Mouse (Mus musculus) MEL (cell line): ENCODE results near the gene Ccdc182. TPM values are rescaled to one million over a fixed set of nuclear protein-coding genes. Genes with fewer than 3 reads are reported as not detected.

Experiments
- DNase-seq: peaks from one replicate; pipeline ENCODE4 v3.0.0; 2011; ENCODE audit warnings: low read depth, low spot score
- H3K27ac ChIP-seq: 2 replicates; pipeline ENCODE4 v1.5.1; 2012; ENCODE audit warnings: low read depth, mild to moderate bottlenecking, control low read depth, low read length, moderate library complexity; ENCODE audit not compliant: control insufficient read depth
- H3K27me3 ChIP-seq, 2 experiments: fragments of 150-350 bp in 1 of 2; sonication (generic) in 1 of 2; 2 replicates each; pipeline ENCODE4 v1.6.1; 2012; ENCODE audit warnings: low read length in 2 of 2, mild to moderate bottlenecking in 2 of 2, improper control_type of control experiment in 1 of 2, moderate library complexity in 1 of 2; ENCODE audit not compliant: insufficient read depth in 2 of 2, control insufficient read depth in 1 of 2
- H3K36me3 ChIP-seq, 2 experiments: 2 replicates each; pipeline ENCODE4 v1.6.1; 2012 to 2014; ENCODE audit warnings: low read length in 2 of 2, improper control_type of control experiment in 1 of 2, inconsistent platforms in 1 of 2, mild to moderate bottlenecking in 1 of 2; ENCODE audit not compliant: insufficient read depth in 2 of 2, control insufficient read depth in 1 of 2
- H3K4me1 ChIP-seq, 2 experiments: fragments of 150-350 bp in 1 of 2; sonication (generic) in 1 of 2; 2 replicates each; pipeline ENCODE4 v1.6.1; 2012; ENCODE audit warnings: low read length in 2 of 2, improper control_type of control experiment in 1 of 2, mild to moderate bottlenecking in 1 of 2; ENCODE audit not compliant: insufficient read depth in 2 of 2, control insufficient read depth in 1 of 2
- H3K4me3 ChIP-seq, 2 experiments: fragments of 150-350 bp in 1 of 2; sonication (generic) in 1 of 2; 2 replicates each; pipeline ENCODE4 v1.5.1; 2012; ENCODE audit warnings: low read depth in 2 of 2, low read length in 2 of 2, mild to moderate bottlenecking in 2 of 2, moderate library complexity in 2 of 2, control low read depth in 1 of 2, improper control_type of control experiment in 1 of 2; ENCODE audit not compliant: control insufficient read depth in 1 of 2, insufficient read depth in 1 of 2
- H3K79me2 ChIP-seq: 2 replicates; pipeline ENCODE4 v1.6.1; 2012; ENCODE audit warnings: mild to moderate bottlenecking, low read length, moderate library complexity; ENCODE audit not compliant: control insufficient read depth, poor library complexity, insufficient read depth
- H3K9ac ChIP-seq: 2 replicates; pipeline ENCODE4 v1.6.1; 2012; ENCODE audit warnings: low read depth, mild to moderate bottlenecking, control low read depth, low read length, moderate library complexity; ENCODE audit not compliant: control insufficient read depth, poor library complexity, severe bottlenecking
- H3K9me3 ChIP-seq: fragments of 150-350 bp; sonication (generic); replicated peaks from 2 replicates; pipeline ENCODE4 v1.6.1; 2012; ENCODE audit warnings: mild to moderate bottlenecking, low read length, improper control_type of control experiment, moderate library complexity; ENCODE audit not compliant: insufficient read depth
- BHLHE40 ChIP-seq: IDR thresholded peaks from 2 replicates; pipeline ENCODE4 v1.6.1; 2012; ENCODE audit warnings: low read depth, mild to moderate bottlenecking, inconsistent platforms, low read length, improper control_type of control experiment, borderline replicate concordance
- CTCF ChIP-seq, 3 experiments: IDR thresholded peaks in 2 of 3; conservative IDR thresholded peaks in 1 of 3; 2 replicates each; pipeline ENCODE4 v1.5.1; 2011 to 2012; ENCODE audit warnings: low read length in 3 of 3, low read depth in 2 of 3, mild to moderate bottlenecking in 2 of 3, improper control_type of control experiment in 1 of 3, inconsistent platforms in 1 of 3, mixed read lengths in 1 of 3, moderate library complexity in 1 of 3; ENCODE audit not compliant: control insufficient read depth in 1 of 3, insufficient read depth in 1 of 3, poor library complexity in 1 of 3, severe bottlenecking in 1 of 3
- E2F4 ChIP-seq: IDR thresholded peaks from 2 replicates; pipeline ENCODE4 v1.6.1; 2011; ENCODE audit warnings: low read depth, low read length, improper control_type of control experiment, borderline replicate concordance
- EP300 ChIP-seq, 2 experiments: IDR thresholded peaks; 2 replicates each; pipeline ENCODE4 v1.6.1; 2011; ENCODE audit warnings: improper control_type of control experiment in 2 of 2, low read length in 2 of 2, low read depth in 1 of 2, mild to moderate bottlenecking in 1 of 2
- GABPA ChIP-seq: IDR thresholded peaks from 2 replicates; pipeline ENCODE4 v1.6.1; 2012; ENCODE audit warnings: low read depth, mild to moderate bottlenecking, inconsistent platforms, low read length, improper control_type of control experiment, moderate library complexity
- GATA1 ChIP-seq: IDR thresholded peaks from 2 replicates; pipeline ENCODE4 v1.6.1; 2011; ENCODE audit warnings: low read depth, low read length, improper control_type of control experiment
- JUND ChIP-seq: IDR thresholded peaks from 2 replicates; pipeline ENCODE4 v1.6.1; 2011; ENCODE audit warnings: low read depth, mild to moderate bottlenecking, improper control_type of control experiment, low read length
- KAT2A ChIP-seq: conservative IDR thresholded peaks from 2 replicates; pipeline ENCODE4 v1.6.1; 2012; ENCODE audit warnings: low read depth, low read length, improper control_type of control experiment, inconsistent platforms
- MAFK ChIP-seq: IDR thresholded peaks from 2 replicates; pipeline ENCODE4 v1.6.1; 2011; ENCODE audit warnings: low read depth, mild to moderate bottlenecking, low read length, improper control_type of control experiment, borderline replicate concordance
- MAZ ChIP-seq: IDR thresholded peaks from 2 replicates; pipeline ENCODE4 v1.6.1; 2012; ENCODE audit warnings: low read depth, mild to moderate bottlenecking, inconsistent platforms, low read length, improper control_type of control experiment
- MEF2A ChIP-seq: IDR thresholded peaks from 2 replicates; pipeline ENCODE4 v1.6.1; 2014; ENCODE audit warnings: low read depth, mild to moderate bottlenecking, inconsistent platforms, low read length, improper control_type of control experiment; ENCODE audit not compliant: poor library complexity, insufficient replicate concordance, severe bottlenecking; ENCODE audit errors: extremely low read depth
- MYB ChIP-seq: IDR thresholded peaks from 2 replicates; pipeline ENCODE4 v1.6.1; 2011; ENCODE audit warnings: mild to moderate bottlenecking, low read depth, low read length, improper control_type of control experiment
- MYC ChIP-seq: IDR thresholded peaks from 2 replicates; pipeline ENCODE4 v1.6.1; 2011; ENCODE audit warnings: low read depth, mild to moderate bottlenecking, low read length, improper control_type of control experiment, moderate library complexity
- POLR2A ChIP-seq, 2 experiments: IDR thresholded peaks; 2 replicates each; pipeline ENCODE4 v1.6.1; 2011 to 2012; ENCODE audit warnings: low read length in 2 of 2, mild to moderate bottlenecking in 2 of 2, control low read depth in 1 of 2, improper control_type of control experiment in 1 of 2, low read depth in 1 of 2, moderate library complexity in 1 of 2; ENCODE audit not compliant: control insufficient read depth in 1 of 2, insufficient read depth in 1 of 2, poor library complexity in 1 of 2
- RCOR1 ChIP-seq: IDR thresholded peaks from 2 replicates; pipeline ENCODE4 v1.6.1; 2012; ENCODE audit warnings: low read depth, mild to moderate bottlenecking, inconsistent platforms, low read length, improper control_type of control experiment
- SIN3A ChIP-seq: IDR thresholded peaks from 2 replicates; pipeline ENCODE4 v1.6.1; 2012; ENCODE audit warnings: low read length, improper control_type of control experiment, inconsistent platforms
- TAL1 ChIP-seq: IDR thresholded peaks from 2 replicates; pipeline ENCODE4 v1.6.1; 2012; ENCODE audit warnings: mild to moderate bottlenecking, inconsistent platforms, low read length, moderate library complexity, mixed read lengths
- TCF12 ChIP-seq: IDR thresholded peaks from 2 replicates; pipeline ENCODE4 v1.6.1; 2014; ENCODE audit warnings: low read depth, mild to moderate bottlenecking, inconsistent platforms, low read length, improper control_type of control experiment, moderate library complexity
- ZC3H11A ChIP-seq: IDR thresholded peaks from 2 replicates; pipeline ENCODE4 v1.6.1; 2012; ENCODE audit warnings: low read depth, mild to moderate bottlenecking, inconsistent platforms, low read length, improper control_type of control experiment
- ZKSCAN1 ChIP-seq: IDR thresholded peaks from 2 replicates; pipeline ENCODE4 v1.6.1; 2012; ENCODE audit warnings: low read depth, mild to moderate bottlenecking, inconsistent platforms, low read length, improper control_type of control experiment, moderate library complexity
- ZMIZ1 ChIP-seq: IDR thresholded peaks from 2 replicates; pipeline ENCODE4 v1.6.1; 2012; ENCODE audit warnings: low read depth, mild to moderate bottlenecking, inconsistent platforms, low read length, improper control_type of control experiment, moderate library complexity
- polyA plus RNA-seq, 2 experiments: library from polyadenylated mRNA; stranded (reverse) in 1 of 2; unstranded in 1 of 2; fragments of >175 nt in 1 of 2; fragments of >200 nt in 1 of 2; gene quantifications; 2 replicates each; pipeline versions ENCODE4 v1.2.1 to v1.2.4; 2012; ENCODE audit warnings: low replicate concordance in 2 of 2, low read depth in 1 of 2; ENCODE audit not compliant: insufficient read length in 2 of 2, insufficient read depth in 1 of 2, missing spikeins in 1 of 2
- total RNA-seq: library from RNA; depleted of rRNA; stranded (reverse); fragments of 300-350 nt; gene quantifications from 2 replicates; pipeline ENCODE4 v1.2.3, GENCODE M21; 2012; rRNA removed

Gene Ccdc182
- total RNA-seq, result not detected in 2 replicates
- not detected for polyA plus RNA-seq

- no peaks in the 10 kb centered on the region for H3K79me2 ChIP-seq
- H3K27ac ChIP-seq, result no peak within 1 kb of the TSS
- peaks cover 0 to 2% of the 10 kb centered on the region in 2 experiments; a peak in 3 of 4 replicates for H3K27me3 ChIP-seq
- no peak within 1 kb of the TSS for H3K4me3 ChIP-seq
- no peaks in the 10 kb centered on the region for H3K4me1 ChIP-seq
- no peak within 1 kb of the TSS for H3K9ac ChIP-seq
- H3K9me3 ChIP-seq, result no peaks in the 10 kb centered on the region
- TF ChIP-seq E2F4, result no peak
- TF ChIP-seq GATA1, result no peak
- no peak for TF ChIP-seq POLR2A (IDR thresholded peaks at IDR 0.05; ENCODE audit: control insufficient read depth in 1 of 2, insufficient read depth in 1 of 2, low read depth in 1 of 2, low read length in 2 of 2, poor library complexity in 1 of 2)
- no peak for TF ChIP-seq RCOR1
- no peak for TF ChIP-seq MYC
- TF ChIP-seq BHLHE40, result no peak
- no peak for TF ChIP-seq TAL1
- TF ChIP-seq MYB, result no peak
- TF ChIP-seq TCF12, result no peak
- TF ChIP-seq ZKSCAN1, result no peak
- no peak for TF ChIP-seq EP300 (IDR thresholded peaks at IDR 0.05; ENCODE audit: low read depth in 1 of 2, low read length in 2 of 2)
- TF ChIP-seq MAZ, result no peak
- TF ChIP-seq CTCF (IDR thresholded peaks at IDR 0.05 in 2 of 3, conservative IDR thresholded peaks at IDR 0.05 in 1 of 3; ENCODE audit: control insufficient read depth in 1 of 3, insufficient read depth in 1 of 3, low read depth in 2 of 3, low read length in 3 of 3, poor library complexity in 1 of 3, severe bottlenecking in 1 of 3), result no peak
- no peak for TF ChIP-seq MAFK
- TF ChIP-seq, all 39 proteins: peak for 0
- DNase-seq, result peak; percentile 36
- H3K36me3 ChIP-seq, result no peaks in the 10 kb centered on the region
Observed at GRCm38 (mm10) chr11:88293631-88294393, at the start of gene Ccdc182. Gene Ccdc182, plus strand, starts transcription at chr11:88294058.

DNA sequence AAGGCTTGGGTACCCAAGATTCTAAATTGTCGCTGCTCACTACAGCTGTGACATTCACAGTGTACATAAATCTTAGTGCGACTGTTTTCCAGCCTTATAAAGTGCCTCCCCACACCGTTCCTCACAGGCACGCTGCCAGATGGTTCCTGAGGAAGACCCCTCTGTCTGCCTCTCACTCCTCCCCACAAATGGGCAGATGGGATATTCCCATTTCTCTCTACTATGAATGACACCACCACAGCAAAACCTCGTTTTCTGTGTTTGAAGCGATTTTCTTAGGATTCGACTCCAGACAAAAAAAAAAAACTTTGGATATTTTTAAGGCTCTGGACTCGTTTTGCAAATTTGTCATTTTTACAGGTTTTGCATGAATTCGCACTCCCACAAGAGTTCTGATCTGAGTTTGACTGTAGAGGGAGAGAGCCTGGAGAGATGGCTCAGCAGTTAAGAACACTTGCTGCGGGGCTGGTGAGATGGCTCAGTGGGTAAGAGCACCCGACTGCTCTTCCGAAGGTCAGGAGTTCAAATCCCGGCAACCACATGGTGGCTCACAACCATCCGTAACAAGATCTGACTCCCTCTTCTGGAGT, 48.2 kb upstream of the Ccdc182 start:
- TF ChIP-seq ZMIZ1 (no peak), KAT2A (no peak), GABPA (no peak), MYB (no peak), MEF2A (no peak), TCF12 (no peak), SIN3A (no peak), MYC (no peak), JUND (no peak), ZC3H11A (no peak), BHLHE40 (no peak)
- no peaks in the 10 kb centered on the region for H3K4me1 ChIP-seq

More for the DNA sequence above, 48.2 kb upstream of the Ccdc182 start:
- no peak overlapping the region for H3K27ac ChIP-seq
- no peak overlapping the region for H3K4me3 ChIP-seq
- H3K79me2 ChIP-seq, result no peaks in the 10 kb centered on the region
- no peak overlapping the region for H3K9ac ChIP-seq
- DNase-seq, result no peak
- H3K9me3 ChIP-seq, result no peaks in the 10 kb centered on the region
- H3K27me3 ChIP-seq, result peaks cover 3 to 7% of the 10 kb centered on the region in 2 experiments; a peak in 2 of 4 replicates
- no peaks in the 10 kb centered on the region for H3K36me3 ChIP-seq
